Mouse (Mus musculus) kidney, postnatal 36 days (tissue): ENCODE data around the gene Cops4.

Source experiments
- DNase-seq, 2 experiments: peaks; one replicate each; pipeline ENCODE4 v3.0.0; 2021 to 2022; ENCODE audit warnings: mixed read lengths in 2 of 2

Gene Cops4

DNA sequence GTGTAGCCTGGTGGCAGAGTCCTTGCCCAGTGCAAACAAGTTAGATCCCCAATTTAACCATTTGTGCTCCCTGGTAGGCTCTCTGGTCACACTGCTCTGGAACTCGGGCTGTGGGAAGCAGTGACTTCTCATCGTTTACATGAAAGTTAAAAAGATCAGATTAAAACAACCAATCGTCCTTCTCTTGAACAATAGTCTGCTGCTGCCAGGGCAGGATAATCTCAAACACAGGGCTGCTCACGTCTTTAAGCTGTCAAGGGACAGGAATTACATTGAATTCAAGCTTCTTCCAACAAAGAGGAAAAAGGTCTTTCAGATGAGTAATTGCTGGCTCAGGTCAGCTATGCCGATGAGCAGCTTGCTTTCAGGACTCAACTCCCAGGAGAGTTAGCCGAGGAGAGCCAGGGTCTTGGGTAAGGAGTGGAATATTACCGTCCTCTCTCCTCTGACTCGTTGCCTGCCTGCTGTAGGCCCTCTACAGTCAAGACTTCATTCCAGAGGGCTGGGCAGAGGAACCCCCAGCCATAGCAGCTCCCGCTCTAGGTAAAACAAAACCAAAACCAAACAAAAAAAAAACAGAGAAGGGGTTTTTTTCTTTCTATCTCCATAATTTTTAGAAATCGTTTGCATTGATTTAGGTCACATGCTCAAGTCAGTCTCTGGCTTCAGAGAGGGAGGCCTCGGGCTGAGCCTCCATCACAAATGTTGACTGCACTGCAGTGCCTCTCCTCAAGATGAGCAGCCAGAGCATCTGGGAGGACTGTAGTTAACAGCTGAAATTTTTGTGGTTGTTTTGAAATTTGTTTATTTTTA, 63.7 kb downstream of the Cops4 start:
- DNase-seq: peak in 1 of 2 experiments; percentile 15

DNA sequence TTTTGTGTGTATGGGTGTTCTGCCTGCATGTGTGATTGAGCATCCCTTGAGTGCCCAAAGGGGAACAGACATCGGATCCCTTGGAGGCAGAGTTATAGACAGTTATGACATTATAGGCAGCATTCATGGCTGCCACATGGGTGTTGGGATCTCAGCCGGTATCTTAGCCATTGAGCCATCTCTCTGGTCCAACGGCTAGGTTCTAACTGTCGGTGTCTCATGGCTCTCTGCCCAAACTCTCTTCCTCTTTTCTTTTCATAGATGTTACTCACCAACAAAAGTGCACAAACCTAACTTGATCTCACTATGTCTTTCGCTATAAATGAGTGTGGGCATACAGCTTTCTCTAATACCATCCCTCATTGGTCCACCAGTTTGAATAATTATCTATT, 64.3 kb downstream of the Cops4 start:
- no peak for DNase-seq

DNA sequence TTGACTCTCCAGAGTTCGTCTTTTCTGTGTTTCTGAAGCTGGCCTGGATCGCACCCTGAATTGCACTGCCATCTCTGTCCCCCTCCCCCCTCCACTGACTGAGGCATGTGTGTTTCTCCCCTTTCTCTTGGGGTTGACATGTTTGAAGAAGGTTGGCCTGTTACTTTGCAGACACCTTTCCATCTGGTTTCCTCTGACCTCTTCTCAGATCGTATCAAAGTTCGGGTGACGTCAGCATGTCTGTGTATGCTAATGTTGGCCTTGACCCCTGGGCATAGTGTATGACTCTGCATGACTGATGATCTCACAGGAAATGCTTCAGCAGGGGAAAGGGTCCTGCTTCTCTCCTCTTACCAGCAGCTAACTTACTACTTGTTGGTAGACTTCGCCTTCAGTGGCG, 65.0 kb downstream of the Cops4 start:
- no peak for DNase-seq

DNA sequence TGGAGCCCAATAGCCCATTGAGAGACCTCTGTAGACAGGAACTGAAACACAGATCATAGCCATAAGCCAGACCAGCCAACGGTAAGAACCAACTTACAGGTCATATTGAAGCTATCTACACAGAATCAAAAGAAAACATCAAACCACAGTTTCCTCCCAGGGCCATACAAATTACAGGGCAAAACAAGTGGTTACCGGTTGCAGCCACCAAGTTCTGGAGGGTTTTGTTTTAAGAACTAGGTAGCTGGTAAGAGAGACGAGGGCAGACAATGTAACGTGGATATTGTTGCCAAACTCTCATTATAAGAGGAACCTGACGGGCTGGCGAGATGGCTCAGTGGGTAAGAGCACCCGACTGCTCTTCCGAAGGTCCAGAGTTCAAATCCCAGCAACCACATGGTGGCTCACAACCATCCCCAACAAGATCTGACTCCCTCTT, 67.1 kb downstream of the Cops4 start:
- no peak for DNase-seq

DNA sequence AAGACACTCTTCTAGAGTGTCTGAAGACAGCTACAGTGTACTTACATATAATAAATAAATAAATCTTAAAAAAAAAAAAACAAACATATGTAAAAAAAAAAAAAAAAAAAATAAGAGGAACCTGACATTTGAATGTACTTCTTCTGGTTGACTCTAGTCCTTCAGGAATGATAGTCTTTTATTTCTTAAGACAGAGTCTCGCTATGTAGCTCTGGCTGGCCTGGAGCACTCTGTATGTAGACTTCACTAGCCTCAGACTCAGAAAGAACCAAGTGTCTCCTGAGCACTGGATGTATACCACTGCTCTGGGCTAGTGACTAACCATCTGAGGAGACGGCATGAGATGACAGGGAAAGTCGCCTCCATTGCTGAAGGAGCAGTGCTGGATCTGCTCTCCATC, 67.5 kb downstream of the Cops4 start:
- no peak for DNase-seq

DNA sequence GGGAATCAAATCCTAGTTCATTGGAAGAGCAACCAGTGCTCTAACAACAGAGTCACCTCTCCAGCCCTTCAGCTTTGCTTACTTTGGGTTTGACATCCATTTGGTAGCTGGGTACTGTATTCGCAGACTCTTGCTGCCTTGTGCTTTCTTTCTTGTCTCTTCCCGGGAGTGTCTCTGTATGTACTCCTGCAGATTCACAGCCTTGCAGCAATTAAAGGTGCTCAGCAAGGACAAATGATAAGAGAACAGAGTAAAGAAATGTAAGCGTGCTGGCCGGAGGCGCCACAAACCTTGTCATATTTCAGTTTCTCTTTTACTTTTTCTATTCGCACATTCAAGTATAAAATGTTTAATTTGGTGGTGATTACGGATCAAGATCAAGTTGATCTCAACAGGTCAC, 69.0 kb downstream of the Cops4 start:
- DNase-seq: no peak

DNA sequence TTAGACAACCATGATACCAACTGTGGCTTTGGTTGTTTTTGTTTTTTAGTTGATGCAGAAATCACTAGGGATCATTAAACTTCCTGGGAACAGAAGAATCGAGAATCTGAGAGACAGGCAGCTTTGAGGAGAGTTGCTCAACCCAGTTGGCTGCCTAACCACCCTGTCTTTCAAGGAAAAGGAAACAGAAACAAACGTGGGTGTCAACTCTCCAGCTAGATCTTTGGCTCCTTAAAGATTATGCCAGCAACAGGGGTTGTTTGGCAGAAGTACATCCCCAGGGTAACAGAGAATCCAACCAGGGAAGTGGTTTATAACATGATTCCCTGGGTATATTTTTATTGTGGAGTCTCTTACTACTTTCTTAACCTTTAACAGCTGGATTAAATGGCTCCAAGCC, 69.5 kb downstream of the Cops4 start:
- no peak for DNase-seq

DNA sequence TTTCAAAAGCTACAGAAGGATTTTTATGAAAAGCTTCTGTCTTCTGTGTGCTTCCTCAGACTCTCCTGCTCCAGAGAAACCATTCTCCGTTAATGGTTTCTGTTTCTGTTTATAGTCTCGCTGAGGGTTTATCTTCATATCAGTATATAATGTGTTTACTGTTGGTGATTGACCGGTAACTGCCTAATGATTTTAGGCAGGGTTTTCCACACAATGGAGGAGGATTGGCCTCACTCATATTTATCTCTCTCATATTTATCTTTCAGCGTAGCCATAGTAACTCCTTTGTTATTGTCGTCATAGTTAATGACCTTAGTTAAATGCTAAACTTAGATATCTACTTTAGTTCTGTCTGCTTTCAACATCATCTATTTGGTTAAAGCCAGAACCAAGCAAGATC, 72.4 kb downstream of the Cops4 start:
- DNase-seq: no peak

DNA sequence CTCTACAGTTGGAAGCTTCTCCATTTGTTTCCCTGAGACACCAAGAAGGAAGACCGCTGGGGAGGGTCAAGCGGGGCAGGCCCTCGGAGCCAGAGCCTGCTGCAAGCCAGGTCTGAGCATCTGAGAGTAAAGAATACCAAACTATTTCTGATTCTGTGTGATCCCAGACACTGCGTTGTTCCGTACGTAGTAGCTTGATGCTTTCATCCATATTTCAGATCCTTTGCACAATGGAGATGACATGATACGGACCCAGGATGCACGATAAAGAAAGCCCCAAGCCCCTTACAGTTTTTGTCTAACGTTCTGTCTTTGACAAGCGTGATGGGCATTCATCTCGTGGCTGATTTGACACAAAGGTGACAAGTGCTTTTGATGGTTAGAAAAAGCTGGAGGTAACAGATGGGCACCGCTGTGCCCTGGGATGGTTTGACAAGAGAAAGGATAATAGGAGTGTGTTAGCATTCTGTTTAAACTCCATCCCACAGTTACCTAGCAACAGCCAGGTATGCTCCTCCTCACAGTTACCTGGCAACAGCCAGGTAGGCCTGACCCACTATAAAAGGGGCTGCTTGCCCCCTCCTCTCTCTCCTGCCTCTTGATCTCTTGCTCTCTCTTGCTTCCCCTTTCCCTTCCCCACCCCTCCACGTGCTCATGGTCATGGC, 76.8 kb downstream of the Cops4 start:
- no peak for DNase-seq

DNA sequence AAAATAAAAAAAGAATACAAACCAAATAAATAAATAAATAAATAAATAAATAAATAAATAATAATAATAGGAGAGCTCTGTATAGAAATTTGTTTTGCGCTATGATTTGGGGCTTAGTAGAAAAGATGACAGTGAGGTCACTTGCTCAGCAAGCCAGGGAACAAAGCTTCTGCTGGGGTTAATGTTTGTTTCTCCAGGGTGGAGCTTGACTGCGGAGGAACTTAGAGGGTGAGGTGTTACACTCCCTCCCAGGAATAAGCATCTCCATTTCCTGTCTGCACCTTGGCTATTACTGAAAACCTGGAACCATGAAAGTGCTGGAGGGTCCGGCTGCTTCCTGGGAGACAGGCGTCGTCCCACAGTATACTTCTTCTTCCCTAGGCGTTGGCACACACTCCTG, 77.9 kb downstream of the Cops4 start:
- no peak for DNase-seq
